8 mouse cellular contexts compared by ENCODE assay signal in genomic region chr4:155249648-155250351, GRCm38 (mm10). TPM values are rescaled to one million over a fixed set of nuclear protein-coding genes. Genes with fewer than 3 reads are reported as not detected.
DNase-seq lines count a peak whose midpoint lies in the region; ATAC-seq and TF ChIP-seq lines count a peak whose summit lies in the region.

Gene Faap20 (plus strand): TSS chr4:155249802.

- DNase-seq in B cell, adult 2 months, result peak; percentile 80 to 81
- peak; percentile 91 to 94 for DNase-seq in heart, adult 9 months (ENCODE audit: low spot score in 2 of 2)
- peak; percentile 92 for DNase-seq in midbrain, postnatal 0 days (ENCODE audit: low spot score)
- peak; percentile 60 to 67 for DNase-seq in spleen, postnatal 14 days (ENCODE audit: low spot score in 2 of 2)

- H3K4me1 ChIP-seq in bone marrow macrophage, adult 2 months (ENCODE audit: control insufficient read depth, insufficient read depth, low read length), result peaks cover 13% of the 10 kb centered on the region
- peaks cover 7% of the 10 kb centered on the region for H3K4me1 ChIP-seq in embryonic fibroblast, embryonic 13.5 days (ENCODE audit: control insufficient read depth, insufficient read depth, low read length)
- peaks cover 28% of the 10 kb centered on the region for H3K4me1 ChIP-seq in kidney, embryonic 14.5 days (ENCODE audit: control insufficient read depth, insufficient read depth, low read length)
- H3K4me1 ChIP-seq in limb, embryonic 15.5 days, result peaks cover 56% of the 10 kb centered on the region
- H3K4me1 ChIP-seq in midbrain, postnatal 0 days (ENCODE audit: insufficient read depth, low read length), result peaks cover 7% of the 10 kb centered on the region; the same call in 1 of the 2 replicates

- H3K36me3 ChIP-seq in kidney, embryonic 14.5 days (ENCODE audit: control insufficient read depth, insufficient read depth, low read length), result no peaks in the 10 kb centered on the region
- 0 out of 2 replicates have a peak, but pooled peaks cover 13% of the 10 kb centered on the region for H3K36me3 ChIP-seq in limb, embryonic 15.5 days
- no peaks in the 10 kb centered on the region for H3K36me3 ChIP-seq in midbrain, postnatal 0 days (ENCODE audit: insufficient read depth, low read length)

- no peak for TF ChIP-seq POLR2A in bone marrow macrophage, adult 2 months (IDR thresholded peaks at IDR 0.05; ENCODE audit: borderline replicate concordance, low read depth, low read length)
- peak; percentile 85 for TF ChIP-seq POLR2A in embryonic fibroblast, embryonic 13.5 days (IDR thresholded peaks at IDR 0.05; ENCODE audit: low read depth, low read length)

- H3K9ac ChIP-seq in kidney, embryonic 14.5 days (ENCODE audit: low read depth, low read length), result peak within 1 kb of the TSS; percentile 73
- H3K9ac ChIP-seq in limb, embryonic 15.5 days, result peak within 1 kb of the TSS; percentile 70
- H3K9ac ChIP-seq in midbrain, postnatal 0 days (replicated peaks; ENCODE audit: low read length, poor library complexity, severe bottlenecking), result peak within 1 kb of the TSS; percentile 84

- peak within 1 kb of the TSS; percentile 85 for H3K27ac ChIP-seq in bone marrow macrophage, adult 2 months (ENCODE audit: insufficient read depth, low read depth, low read length)
- peak within 1 kb of the TSS; percentile 98 for H3K27ac ChIP-seq in embryonic fibroblast, embryonic 13.5 days (ENCODE audit: insufficient read depth, low read length)
- peak within 1 kb of the TSS; percentile 99 for H3K27ac ChIP-seq in kidney, embryonic 14.5 days (ENCODE audit: low read depth, low read length)
- peak within 1 kb of the TSS; percentile 99 for H3K27ac ChIP-seq in limb, embryonic 15.5 days
- H3K27ac ChIP-seq in midbrain, postnatal 0 days (ENCODE audit: low read depth, low read length), result peak within 1 kb of the TSS; percentile 97

- peak within 1 kb of the TSS; percentile 92 for H3K4me3 ChIP-seq in bone marrow macrophage, adult 2 months (ENCODE audit: insufficient read depth, low read length)
- peak within 1 kb of the TSS; percentile 65 for H3K4me3 ChIP-seq in embryonic fibroblast, embryonic 13.5 days (ENCODE audit: insufficient read depth, low read length)
- peak within 1 kb of the TSS; percentile 65 for H3K4me3 ChIP-seq in kidney, embryonic 14.5 days (ENCODE audit: low read length)
- H3K4me3 ChIP-seq in limb, embryonic 15.5 days, result peak within 1 kb of the TSS; percentile 58
- peak within 1 kb of the TSS; percentile 58 for H3K4me3 ChIP-seq in midbrain, postnatal 0 days (ENCODE audit: low read depth, low read length)

- 0% methylated on average over 53 of the region's 58 CpGs for WGBS in kidney, embryonic 14.5 days
- WGBS in limb, embryonic 15.5 days, result under 1% methylated on average over 46 of the region's 58 CpGs
- under 1% methylated on average over 57 of the region's 58 CpGs for WGBS in midbrain, postnatal 0 days

- peak within 1 kb of the TSS; percentile 80 for H3K4me2 ChIP-seq in kidney, embryonic 14.5 days (replicated peaks; ENCODE audit: low read depth, low read length)
- H3K4me2 ChIP-seq in limb, embryonic 15.5 days, result peak within 1 kb of the TSS; percentile 89
- H3K4me2 ChIP-seq in midbrain, postnatal 0 days (ENCODE audit: low read depth, low read length, poor library complexity, severe bottlenecking), result peak within 1 kb of the TSS; percentile 91

- H3K27me3 ChIP-seq in kidney, embryonic 14.5 days (ENCODE audit: control insufficient read depth, insufficient read depth, low read length), result no peaks in the 10 kb centered on the region
- H3K27me3 ChIP-seq in limb, embryonic 15.5 days, result no peaks in the 10 kb centered on the region
- H3K27me3 ChIP-seq in midbrain, postnatal 0 days (ENCODE audit: insufficient read depth, low read length), result no peaks in the 10 kb centered on the region

- ATAC-seq in kidney, embryonic 14.5 days (ENCODE audit: low FRiP score, low TSS enrichment), result peak; percentile 88
- ATAC-seq in limb, embryonic 15.5 days (ENCODE audit: insufficient number of reproducible peaks, low FRiP score, low TSS enrichment, low read depth), result peak; percentile 85
- ATAC-seq in midbrain, postnatal 0 days (ENCODE audit: low FRiP score), result peak; percentile 92

- peaks cover 3% of the 10 kb centered on the region; the same call in 1 of the 2 replicates for H3K9me3 ChIP-seq in kidney, embryonic 14.5 days (ENCODE audit: control insufficient read depth, low read length)
- H3K9me3 ChIP-seq in limb, embryonic 15.5 days, result no peaks in the 10 kb centered on the region
- no peaks in the 10 kb centered on the region for H3K9me3 ChIP-seq in midbrain, postnatal 0 days (ENCODE audit: low read length)

- TF ChIP-seq CTCF in bone marrow macrophage, adult 2 months (IDR thresholded peaks at IDR 0.05; ENCODE audit: low read depth, low read length), result no peak
- TF ChIP-seq CTCF in embryonic fibroblast, embryonic 13.5 days (IDR thresholded peaks at IDR 0.05; ENCODE audit: borderline replicate concordance, insufficient read depth, low read length), result no peak
- TF ChIP-seq CTCF in midbrain, postnatal 0 days (IDR thresholded peaks at IDR 0.05), result no peak

RNA-seq across cellular contexts. Expression of gene Faap20, which starts in this region (rescaled TPM):
- polyA plus RNA-seq in bone marrow macrophage, adult 2 months (2012; ENCODE audit: insufficient read depth, insufficient read length, missing spikeins), result 27.9 and 28.1 TPM in 2 replicates
- polyA plus RNA-seq in embryonic fibroblast, embryonic 13.5 days (2011; ENCODE audit: insufficient read length, low read depth, missing spikeins), result 19.8 and 21.1 TPM in 2 replicates
- 63.4 and 73.8 TPM in 2 replicates for polyA plus RNA-seq in kidney, embryonic 14.5 days (2014; fragmentation: Nextera tagmentation; extraction: Ambion mirVana)
- polyA plus RNA-seq in limb, embryonic 15.5 days (2015; fragmentation: Nextera tagmentation; extraction: Ambion mirVana), result 74.0 and 76.2 TPM in 2 replicates
- total RNA-seq in midbrain, postnatal 0 days (2014; rRNA removed), result 39.5 and 48.7 TPM in 2 replicates
- 56.6 and 57.1 TPM in 2 replicates for polyA plus RNA-seq in midbrain, postnatal 0 days (2015; fragmentation: Nextera tagmentation; extraction: Ambion mirVana)

Comparison
In these comparisons a context has a peak if more than half of its experiments do, and no peak if none do; other contexts are left out.
1. Peak in every context shown above with its lines: DNase-seq, ATAC-seq, H3K4me3 ChIP-seq and H3K27ac ChIP-seq.